In the genomic region with DNA sequence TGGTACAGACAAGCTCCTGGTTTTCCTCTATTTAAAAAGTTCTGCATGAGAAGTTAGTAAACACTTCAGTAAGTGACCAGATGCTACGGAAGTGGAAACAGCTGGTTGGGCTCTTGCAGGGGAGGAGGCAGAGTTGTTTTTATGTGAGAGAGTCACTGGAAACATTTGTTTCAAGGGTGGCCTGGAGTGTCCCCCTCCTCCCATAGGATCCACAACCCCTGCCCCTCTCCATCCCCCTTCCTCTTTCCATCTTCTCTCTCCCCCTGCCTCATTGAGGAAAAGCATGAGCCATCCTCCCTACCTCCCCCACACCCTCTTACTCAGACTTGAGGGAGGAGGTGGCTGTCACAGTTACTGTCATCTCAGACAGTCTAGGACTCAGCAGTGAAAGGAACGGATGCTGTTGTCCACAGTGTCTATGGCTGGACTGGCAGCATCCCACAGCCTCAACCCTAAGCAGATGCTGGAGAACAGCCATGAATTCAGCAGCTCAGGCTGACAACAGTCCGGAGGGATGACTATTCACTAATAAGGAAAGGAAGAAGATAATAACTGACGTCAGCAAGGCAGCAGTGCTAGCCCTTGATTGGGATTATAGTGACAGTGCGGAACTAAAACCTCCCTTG, we compare ENCODE assay signal across 7 mouse cellular contexts.
A peak's percentile ranks its signal among the peaks of the same experiment; 100 is the strongest.
DNase-seq lines count a peak whose midpoint lies in the region; ATAC-seq and TF ChIP-seq lines count a peak whose summit lies in the region.

No protein-coding gene starts in this region.

- peak; percentile 53 for ATAC-seq in granulocyte monocyte progenitor cell, adult 5-6 weeks (replicated peaks; ENCODE audit: poor library complexity, severe bottlenecking)
- no peak for ATAC-seq in forebrain, embryonic 15.5 days (replicated peaks)

- H3K9me3 ChIP-seq in forebrain, embryonic 15.5 days = no peaks in the 10 kb centered on the region

- TF ChIP-seq POLR2A in kidney, adult 2 months (IDR thresholded peaks at IDR 0.05; ENCODE audit: low read depth, low read length) = no peak

- TF ChIP-seq CTCF in kidney, adult 2 months (conservative IDR thresholded peaks at IDR 0.05; ENCODE audit: insufficient read depth, insufficient read length, low read depth, low read length) = no peak

- no peaks in the 10 kb centered on the region for H3K27me3 ChIP-seq in kidney, adult 2 months (replicated peaks; ENCODE audit: control insufficient read depth, insufficient read depth, low read length)
- H3K27me3 ChIP-seq in forebrain, embryonic 15.5 days = no peaks in the 10 kb centered on the region

- WGBS in kidney, adult 2 months = 25% methylated on average over 5 of the region's 5 CpGs
- 66% methylated on average over 5 of the region's 5 CpGs for WGBS in forebrain, embryonic 15.5 days

- peak overlapping the region; percentile 98 for H3K27ac ChIP-seq in kidney, adult 2 months (ENCODE audit: insufficient read depth, low read depth, low read length)
- H3K27ac ChIP-seq in forebrain, embryonic 15.5 days (replicated peaks) = no peak overlapping the region

- no peak overlapping the region for H3K4me2 ChIP-seq in forebrain, embryonic 15.5 days (replicated peaks)

- no peak overlapping the region for H3K9ac ChIP-seq in forebrain, embryonic 15.5 days (replicated peaks)

- H3K4me1 ChIP-seq in kidney, adult 2 months (ENCODE audit: control insufficient read depth, insufficient read depth, low read length) = peaks cover 5% of the 10 kb centered on the region; the same call in 1 of the 2 replicates
- H3K4me1 ChIP-seq in forebrain, embryonic 15.5 days = no peaks in the 10 kb centered on the region

- H3K36me3 ChIP-seq in kidney, adult 2 months (ENCODE audit: control insufficient read depth, insufficient read depth, low read length) = no peaks in the 10 kb centered on the region
- H3K36me3 ChIP-seq in forebrain, embryonic 15.5 days = no peaks in the 10 kb centered on the region

- DNase-seq in spleen, postnatal 36 days (ENCODE audit: low spot score in 2 of 2) = peak; percentile 10 to 32
- no peak for DNase-seq in spleen, postnatal 4 days (ENCODE audit: low spot score in 2 of 2)
- peak; percentile 64 for DNase-seq in kidney, adult 2 months
- DNase-seq in lung, postnatal 4 days = peak; percentile 63 to 76
- no peak for DNase-seq in thymus, adult 18-20 months

- no peak overlapping the region for H3K4me3 ChIP-seq in kidney, adult 2 months (ENCODE audit: insufficient read depth, low read depth, low read length)
- no peak overlapping the region for H3K4me3 ChIP-seq in forebrain, embryonic 15.5 days

Comparison
In these comparisons a context has a peak if more than half of its experiments do, and no peak if none do; other contexts are left out.
1. DNase-seq: peak in spleen, postnatal 36 days (2 of 2), kidney, adult 2 months (single experiment) and lung, postnatal 4 days (2 of 2); none in spleen, postnatal 4 days (0 of 2) and thymus, adult 18-20 months (0 of 2).